Mouse (Mus musculus): ENCODE data around the gene Prkcg.
A peak's percentile ranks its signal among the peaks of the same experiment; 100 is the strongest.
"Not testable (repeated sequence)": the region's sequence is repeated elsewhere in the genome, so short reads cannot be mapped to it uniquely, and the experiment has no call there.

Prkcg gene

GRCm38 (mm10) chr7:3290257-3291033 lies 1.5 kb downstream of the Prkcg start:
- DNase-seq (ENCODE audit: low spot score) = peak; percentile 98

GRCm38 (mm10) chr7:3291197-3291596 lies 2.2 kb downstream of the Prkcg start:
- no peak for DNase-seq (ENCODE audit: low spot score)

- no peak for DNase-seq (ENCODE audit: low spot score)
Observed at GRCm38 (mm10) chr7:3291764-3292163, 2.8 kb downstream of the Prkcg start.

GRCm38 (mm10) chr7:3292271-3292670 lies 3.3 kb downstream of the Prkcg start:
- DNase-seq (ENCODE audit: low spot score) = not testable (repeated sequence)

GRCm38 (mm10) chr7:3292791-3293190 lies 3.8 kb downstream of the Prkcg start:
- peak; percentile 72 for DNase-seq (ENCODE audit: low spot score)

- DNase-seq (ENCODE audit: low spot score) = no peak
Observed at GRCm38 (mm10) chr7:3294794-3295193, 5.8 kb downstream of the Prkcg start.

GRCm38 (mm10) chr7:3295321-3296110 lies 6.5 kb downstream of the Prkcg start:
- DNase-seq (ENCODE audit: low spot score) = no peak

GRCm38 (mm10) chr7:3296711-3297110 lies 7.7 kb downstream of the Prkcg start:
- no peak for DNase-seq (ENCODE audit: low spot score)

- no peak for DNase-seq (ENCODE audit: low spot score)
Observed at GRCm38 (mm10) chr7:3299941-3300617, 11.1 kb downstream of the Prkcg start.

GRCm38 (mm10) chr7:3300891-3301627 lies 12.1 kb downstream of the Prkcg start:
- DNase-seq (ENCODE audit: low spot score) = no peak

- peak; percentile 37 for DNase-seq (ENCODE audit: low spot score)
Observed at GRCm38 (mm10) chr7:3301628-3302555, 12.9 kb downstream of the Prkcg start.

- DNase-seq (ENCODE audit: low spot score) = peak; percentile 75
Observed at GRCm38 (mm10) chr7:3302556-3303275, 13.7 kb downstream of the Prkcg start.

- peak; percentile 56 for DNase-seq (ENCODE audit: low spot score)
Observed at GRCm38 (mm10) chr7:3303276-3303781, 14.3 kb downstream of the Prkcg start.

- DNase-seq (ENCODE audit: low spot score) = peak; percentile 27
Observed at GRCm38 (mm10) chr7:3303789-3304188, 14.8 kb downstream of the Prkcg start.

- DNase-seq (ENCODE audit: low spot score) = no peak
Observed at GRCm38 (mm10) chr7:3304298-3304697, 15.3 kb downstream of the Prkcg start.

GRCm38 (mm10) chr7:3306400-3306799 lies 17.4 kb downstream of the Prkcg start:
- no peak for DNase-seq (ENCODE audit: low spot score)

GRCm38 (mm10) chr7:3308646-3309045 lies 19.7 kb downstream of the Prkcg start:
- DNase-seq (ENCODE audit: low spot score) = no peak

- no peak for DNase-seq (ENCODE audit: low spot score)
Observed at GRCm38 (mm10) chr7:3310233-3310632, 21.3 kb downstream of the Prkcg start.

- DNase-seq (ENCODE audit: low spot score) = no peak
Observed at GRCm38 (mm10) chr7:3313571-3313970, 24.6 kb downstream of the Prkcg start.

- DNase-seq (ENCODE audit: low spot score) = peak; percentile 44
Observed at GRCm38 (mm10) chr7:3314121-3314520, 25.1 kb downstream of the Prkcg start.
